ENCODE assay signal across 8 mouse cellular contexts in genomic region chr7:133856278-133856677, GRCm38 (mm10).
DNase-seq lines count a peak whose midpoint lies in the region; ATAC-seq and TF ChIP-seq lines count a peak whose summit lies in the region.

No protein-coding gene starts in this region.

- DNase-seq in 3134 (ENCODE audit: extremely low read depth, insufficient read length, low spot score) (peak; percentile 30), adipocyte (ENCODE audit: low spot score) (peak; percentile 84)
- peak; percentile 42 to 53 for DNase-seq in gastrocnemius, adult 8-10 months (ENCODE audit: low spot score in 2 of 2)
- peak; percentile 63 to 72 for DNase-seq in kidney, adult 8-10 months
- DNase-seq in limb, embryonic 11.5 days (ENCODE audit: low spot score) = peak; percentile 81
- peak; percentile 90 for DNase-seq in midbrain, postnatal 0 days (ENCODE audit: low spot score)

- no peak overlapping the region for H3K4me3 ChIP-seq in limb, embryonic 11.5 days (ENCODE audit: low read depth, low read length)
- no peak overlapping the region for H3K4me3 ChIP-seq in midbrain, postnatal 0 days (ENCODE audit: low read depth, low read length)
- H3K4me3 ChIP-seq in stomach, embryonic 14.5 days (ENCODE audit: low read depth, low read length) = no peak overlapping the region

- no peak overlapping the region for H3K4me2 ChIP-seq in limb, embryonic 11.5 days (ENCODE audit: low read depth, severe bottlenecking)
- no peak overlapping the region for H3K4me2 ChIP-seq in midbrain, postnatal 0 days (ENCODE audit: low read depth, low read length, poor library complexity, severe bottlenecking)
- no peak overlapping the region for H3K4me2 ChIP-seq in stomach, embryonic 14.5 days (replicated peaks; ENCODE audit: low read depth, low read length)

- no peak overlapping the region for H3K27ac ChIP-seq in limb, embryonic 11.5 days (replicated peaks; ENCODE audit: low read depth, low read length)
- H3K27ac ChIP-seq in midbrain, postnatal 0 days (ENCODE audit: low read depth, low read length) = no peak overlapping the region
- H3K27ac ChIP-seq in stomach, embryonic 14.5 days (ENCODE audit: low read length) = no peak overlapping the region

- peak; percentile 93 for ATAC-seq in common myeloid progenitor, adult 5-6 weeks (replicated peaks; ENCODE audit: low read depth, poor library complexity, severe bottlenecking)
- no peak for ATAC-seq in limb, embryonic 11.5 days (ENCODE audit: insufficient number of reproducible peaks, low FRiP score, low TSS enrichment, low read depth)
- ATAC-seq in midbrain, postnatal 0 days (ENCODE audit: low FRiP score) = peak; percentile 44; the same call in 1 of the 2 replicates
- peak; percentile 56; the same call in 1 of the 2 replicates for ATAC-seq in stomach, embryonic 14.5 days (ENCODE audit: insufficient number of reproducible peaks, insufficient read depth, low FRiP score, low read depth)

- no peaks in the 10 kb centered on the region for H3K9me3 ChIP-seq in limb, embryonic 11.5 days (ENCODE audit: control insufficient read depth, low read length)
- no peaks in the 10 kb centered on the region for H3K9me3 ChIP-seq in midbrain, postnatal 0 days (ENCODE audit: low read length)
- no peaks in the 10 kb centered on the region for H3K9me3 ChIP-seq in stomach, embryonic 14.5 days (ENCODE audit: control insufficient read depth, low read depth, low read length)

- no peaks in the 10 kb centered on the region for H3K4me1 ChIP-seq in limb, embryonic 11.5 days (ENCODE audit: control insufficient read depth, insufficient read depth, low read length)
- H3K4me1 ChIP-seq in midbrain, postnatal 0 days (ENCODE audit: insufficient read depth, low read length) = no peaks in the 10 kb centered on the region
- H3K4me1 ChIP-seq in stomach, embryonic 14.5 days (ENCODE audit: control insufficient read depth, insufficient read depth, low read length) = no peaks in the 10 kb centered on the region

- H3K27me3 ChIP-seq in limb, embryonic 11.5 days (ENCODE audit: control insufficient read depth, insufficient read depth, low read length) = no peaks in the 10 kb centered on the region
- no peaks in the 10 kb centered on the region for H3K27me3 ChIP-seq in midbrain, postnatal 0 days (ENCODE audit: insufficient read depth, low read length)
- no peaks in the 10 kb centered on the region for H3K27me3 ChIP-seq in stomach, embryonic 14.5 days (ENCODE audit: control insufficient read depth, insufficient read depth, low read length)

- WGBS in limb, embryonic 11.5 days = 27% methylated on average over 3 of the region's 3 CpGs
- 14% methylated on average over 3 of the region's 3 CpGs for WGBS in midbrain, postnatal 0 days
- WGBS in stomach, embryonic 14.5 days = 23% methylated on average over 3 of the region's 3 CpGs

- H3K9ac ChIP-seq in limb, embryonic 11.5 days (ENCODE audit: low read length) = no peak overlapping the region
- no peak overlapping the region for H3K9ac ChIP-seq in midbrain, postnatal 0 days (replicated peaks; ENCODE audit: low read length, poor library complexity, severe bottlenecking)
- no peak overlapping the region for H3K9ac ChIP-seq in stomach, embryonic 14.5 days (replicated peaks; ENCODE audit: low read depth, low read length)

- peak; percentile 100 for TF ChIP-seq CTCF in midbrain, postnatal 0 days (IDR thresholded peaks at IDR 0.05)

- no peaks in the 10 kb centered on the region for H3K36me3 ChIP-seq in limb, embryonic 11.5 days (ENCODE audit: control insufficient read depth, insufficient read depth, low read length)
- H3K36me3 ChIP-seq in midbrain, postnatal 0 days (ENCODE audit: insufficient read depth, low read length) = no peaks in the 10 kb centered on the region
- H3K36me3 ChIP-seq in stomach, embryonic 14.5 days (ENCODE audit: control insufficient read depth, insufficient read depth, low read length) = no peaks in the 10 kb centered on the region

Comparison
In these comparisons a context has a peak if more than half of its experiments do, and no peak if none do; other contexts are left out.
1. DNase-seq: peak in every context shown above with its lines; median percentile 90 in midbrain, postnatal 0 days; 84 in adipocyte; 81 in limb, embryonic 11.5 days; 68 in kidney, adult 8-10 months; 48 in gastrocnemius, adult 8-10 months; 30 in 3134.